8 mouse cellular contexts compared by ENCODE assay signal in the genomic region with DNA sequence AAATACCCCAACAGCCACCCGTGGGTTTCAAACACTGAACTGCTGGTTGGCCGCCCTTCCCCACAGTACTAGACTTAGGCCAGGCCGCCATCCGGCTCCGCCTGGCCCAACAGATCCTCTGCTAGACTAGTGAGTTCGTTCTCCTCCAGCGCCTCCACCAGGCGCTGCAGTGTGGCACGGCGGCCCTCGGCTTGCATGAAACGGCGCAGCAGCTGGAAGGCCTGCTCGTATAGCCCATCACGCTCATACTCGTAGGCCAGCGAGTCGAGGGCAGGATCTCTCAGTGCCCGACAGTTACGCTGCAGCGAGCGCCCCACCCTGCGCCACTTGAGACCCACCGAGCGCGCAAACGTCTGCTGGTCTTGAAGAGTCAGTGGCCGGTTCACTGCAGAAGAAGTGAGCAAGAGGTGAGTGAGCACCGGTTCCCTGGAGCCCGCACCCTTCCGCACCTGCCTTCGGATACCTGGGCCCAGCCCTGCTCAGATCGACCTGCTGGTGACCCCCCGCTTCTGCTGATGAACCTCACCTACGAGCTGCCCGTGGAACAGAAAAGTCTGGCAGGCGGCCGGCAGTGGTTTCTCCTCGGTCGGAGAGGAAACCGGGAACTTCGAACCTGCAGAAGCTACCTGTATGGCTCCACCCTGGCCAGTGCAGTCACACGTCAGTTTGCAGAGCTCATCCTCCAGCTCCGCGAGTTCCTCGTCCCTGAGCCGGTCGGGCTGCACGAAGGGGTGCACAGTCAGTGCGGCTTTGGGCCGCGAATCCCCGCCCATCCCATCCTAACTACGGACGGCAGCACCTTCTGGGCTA. TPM values are rescaled to one million over a fixed set of nuclear protein-coding genes. Genes with fewer than 3 reads are reported as not detected.
DNase-seq lines count a peak whose midpoint lies in the region; ATAC-seq and TF ChIP-seq lines count a peak whose summit lies in the region.

No protein-coding gene starts in this region.

- no peak for TF ChIP-seq EP300 in stomach, postnatal 0 days (optimal IDR thresholded peaks at IDR 0.05)

- peak; percentile 21 for DNase-seq in adrenal gland, postnatal 14 days
- no peak for DNase-seq in adrenal gland, adult 8-10 months
- no peak for DNase-seq in thymus, adult 2 months
- DNase-seq in thymus, postnatal 25 days: no peak
- DNase-seq in lung, postnatal 25 days (ENCODE audit: low spot score): peak; percentile 30
- peak; percentile 50 for DNase-seq in stomach, postnatal 0 days (ENCODE audit: low spot score)
- DNase-seq in frontal cortex, postnatal 10 days (ENCODE audit: low spot score in 2 of 2): no peak

- no peaks in the 10 kb centered on the region for H3K9me3 ChIP-seq in hindbrain, embryonic 16.5 days (ENCODE audit: control insufficient read depth, low read length)
- no peaks in the 10 kb centered on the region for H3K9me3 ChIP-seq in stomach, postnatal 0 days (ENCODE audit: control insufficient read depth, low read length)

- H3K4me3 ChIP-seq in thymus, adult 2 months (ENCODE audit: control insufficient read depth, insufficient read depth, low read length): peak overlapping the region; percentile 38
- peak overlapping the region; percentile 37 for H3K4me3 ChIP-seq in hindbrain, embryonic 16.5 days (ENCODE audit: low read length)
- H3K4me3 ChIP-seq in stomach, postnatal 0 days (ENCODE audit: low read depth, low read length): peak overlapping the region; percentile 31

- 60% methylated on average over 55 of the region's 55 CpGs for WGBS in thymus, adult 2 months
- WGBS in hindbrain, embryonic 16.5 days: 3% methylated on average over 55 of the region's 55 CpGs
- 19% methylated on average over 55 of the region's 55 CpGs for WGBS in stomach, postnatal 0 days

- no peak for TF ChIP-seq CTCF in thymus, adult 2 months (IDR thresholded peaks at IDR 0.05; ENCODE audit: borderline replicate concordance, control insufficient read depth, extremely low read depth, insufficient read depth, low read length, poor library complexity)
- TF ChIP-seq CTCF in stomach, postnatal 0 days (IDR thresholded peaks at IDR 0.05; ENCODE audit: low read depth): peak; percentile 43

- H3K9ac ChIP-seq in hindbrain, embryonic 16.5 days (ENCODE audit: low read depth, low read length): peak overlapping the region; percentile 50
- peak overlapping the region; percentile 18; the same call in 1 of the 2 replicates for H3K9ac ChIP-seq in stomach, postnatal 0 days (ENCODE audit: low read length)

- H3K4me1 ChIP-seq in thymus, adult 2 months (replicated peaks; ENCODE audit: control insufficient read depth, insufficient read depth, low read length): peaks cover 35% of the 10 kb centered on the region
- peaks cover 19% of the 10 kb centered on the region for H3K4me1 ChIP-seq in hindbrain, embryonic 16.5 days (ENCODE audit: control insufficient read depth, insufficient read depth, low read depth, low read length)
- peaks cover 12% of the 10 kb centered on the region; the same call in 1 of the 2 replicates for H3K4me1 ChIP-seq in stomach, postnatal 0 days (replicated peaks; ENCODE audit: control insufficient read depth, insufficient read depth)

- H3K36me3 ChIP-seq in thymus, adult 2 months (ENCODE audit: control insufficient read depth, insufficient read depth, low read length): no peaks in the 10 kb centered on the region
- H3K36me3 ChIP-seq in hindbrain, embryonic 16.5 days (ENCODE audit: control insufficient read depth, insufficient read depth, low read length): no peaks in the 10 kb centered on the region
- H3K36me3 ChIP-seq in stomach, postnatal 0 days (ENCODE audit: control insufficient read depth, insufficient read depth, low read length): no peaks in the 10 kb centered on the region

- no peaks in the 10 kb centered on the region for H3K27me3 ChIP-seq in thymus, adult 2 months (ENCODE audit: control insufficient read depth, insufficient read depth, low read length)
- peaks cover 36% of the 10 kb centered on the region for H3K27me3 ChIP-seq in hindbrain, embryonic 16.5 days (replicated peaks; ENCODE audit: control insufficient read depth, insufficient read depth, low read length)
- H3K27me3 ChIP-seq in stomach, postnatal 0 days (ENCODE audit: control insufficient read depth, insufficient read depth, low read length): no peaks in the 10 kb centered on the region; the same call in 1 of the 2 replicates

- TF ChIP-seq POLR2A in thymus, adult 2 months (IDR thresholded peaks at IDR 0.05; ENCODE audit: control insufficient read depth, extremely low read depth, insufficient read depth, low read length, poor library complexity): no peak

- peak overlapping the region; percentile 65 for H3K4me2 ChIP-seq in hindbrain, embryonic 16.5 days (ENCODE audit: low read length)
- H3K4me2 ChIP-seq in stomach, postnatal 0 days (replicated peaks; ENCODE audit: low read depth): peak overlapping the region; percentile 62

- no peak overlapping the region for H3K27ac ChIP-seq in thymus, adult 2 months (ENCODE audit: control insufficient read depth, insufficient read depth, low read length)
- no peak overlapping the region for H3K27ac ChIP-seq in hindbrain, embryonic 16.5 days (ENCODE audit: low read depth, low read length)
- no peak overlapping the region for H3K27ac ChIP-seq in stomach, postnatal 0 days (replicated peaks)

- ATAC-seq in hindbrain, embryonic 16.5 days: peak; percentile 38
- peak; percentile 9 for ATAC-seq in stomach, postnatal 0 days (ENCODE audit: low FRiP score, low TSS enrichment)

RNA-seq across cellular contexts. Expression of gene B3gnt9, which starts 4.2 kb away (rescaled TPM):
- 3.6 and 5.0 TPM in 2 replicates for total RNA-seq in adrenal gland, postnatal 14 days (2021)
- total RNA-seq in adrenal gland, adult 8-10 months (2022): 1 to 10 TPM; 3.5 to 5.9 (median 4.6) TPM
- 11.6 and 13.1 TPM in 2 replicates for polyA plus RNA-seq in thymus, adult 2 months (2012; rRNA removed)
- 12.3 and 12.4 TPM in 2 replicates for polyA plus RNA-seq in hindbrain, embryonic 16.5 days (2015; fragmentation: Nextera tagmentation; extraction: Ambion mirVana)
- 14.7 and 15.4 TPM in 2 replicates for polyA plus RNA-seq in stomach, postnatal 0 days (2015; fragmentation: Nextera tagmentation; extraction: Ambion mirVana)

RNA-seq across cellular contexts. Expression of gene Tradd, which starts 5.3 kb away (rescaled TPM):
- total RNA-seq in adrenal gland, postnatal 14 days (2021): 12.7 and 15.9 TPM in 2 replicates
- total RNA-seq in adrenal gland, adult 8-10 months (2022): 10 to 100 TPM; 15.5 to 20.0 (median 19.2) TPM
- 40.1 and 40.4 TPM in 2 replicates for polyA plus RNA-seq in thymus, adult 2 months (2012; rRNA removed)
- 20.7 and 21.5 TPM in 2 replicates for polyA plus RNA-seq in hindbrain, embryonic 16.5 days (2015; fragmentation: Nextera tagmentation; extraction: Ambion mirVana)
- polyA plus RNA-seq in stomach, postnatal 0 days (2015; fragmentation: Nextera tagmentation; extraction: Ambion mirVana): 28.6 and 30.5 TPM in 2 replicates

RNA-seq across cellular contexts. Expression of gene Fbxl8, which starts 5.3 kb away (rescaled TPM):
- total RNA-seq in adrenal gland, postnatal 14 days (2021): 3.3 and 5.0 TPM in 2 replicates
- 1 to 10 TPM; 3.9 to 5.4 (median 4.5) TPM for total RNA-seq in adrenal gland, adult 8-10 months (2022)
- polyA plus RNA-seq in thymus, adult 2 months (2012; rRNA removed): 27.8 and 30.4 TPM in 2 replicates
- polyA plus RNA-seq in hindbrain, embryonic 16.5 days (2015; fragmentation: Nextera tagmentation; extraction: Ambion mirVana): 2.1 and 2.4 TPM in 2 replicates
- polyA plus RNA-seq in stomach, postnatal 0 days (2015; fragmentation: Nextera tagmentation; extraction: Ambion mirVana): 3.5 and 3.7 TPM in 2 replicates

RNA-seq across cellular contexts. Expression of gene Hsf4, which starts 10.5 kb away (rescaled TPM):
- 0.41 and 0.70 TPM in 2 replicates for total RNA-seq in adrenal gland, postnatal 14 days (2021)
- total RNA-seq in adrenal gland, adult 8-10 months (2022): 1 to 10 TPM; 2.1 to 4.8 (median 3.3) TPM
- polyA plus RNA-seq in thymus, adult 2 months (2012; rRNA removed): 2.9 and 3.3 TPM in 2 replicates
- 0.80 and 1.2 TPM in 2 replicates for polyA plus RNA-seq in hindbrain, embryonic 16.5 days (2015; fragmentation: Nextera tagmentation; extraction: Ambion mirVana)
- 0.23 and 0.34 TPM in 2 replicates for polyA plus RNA-seq in stomach, postnatal 0 days (2015; fragmentation: Nextera tagmentation; extraction: Ambion mirVana)

RNA-seq across cellular contexts. Expression of gene Nol3, which starts 16.8 kb away (rescaled TPM):
- total RNA-seq in adrenal gland, postnatal 14 days (2021): 11.5 and 13.4 TPM in 2 replicates
- total RNA-seq in adrenal gland, adult 8-10 months (2022): 10 to 100 TPM in 1 of 4 experiments, 1 to 10 TPM in 3; 5.5 to 11.7 (median 6.5) TPM
- polyA plus RNA-seq in thymus, adult 2 months (2012; rRNA removed): 3.5 and 4.0 TPM in 2 replicates
- polyA plus RNA-seq in hindbrain, embryonic 16.5 days (2015; fragmentation: Nextera tagmentation; extraction: Ambion mirVana): 6.2 TPM in 2 replicates
- polyA plus RNA-seq in stomach, postnatal 0 days (2015; fragmentation: Nextera tagmentation; extraction: Ambion mirVana): 1.2 and 1.4 TPM in 2 replicates

Comparison
In these comparisons a context has a peak if more than half of its experiments do, and no peak if none do; other contexts are left out.
1. DNase-seq: peak in adrenal gland, postnatal 14 days (single experiment), lung, postnatal 25 days (single experiment) and stomach, postnatal 0 days (single experiment); none in adrenal gland, adult 8-10 months (single experiment), thymus, adult 2 months (single experiment), thymus, postnatal 25 days (single experiment) and frontal cortex, postnatal 10 days (0 of 2).
2. Peak in every context shown above with its lines, with median percentiles within 50 percentile points of each other: H3K4me3 ChIP-seq.